Mouse (Mus musculus): ENCODE data around the gene Fam216a.

DNA sequence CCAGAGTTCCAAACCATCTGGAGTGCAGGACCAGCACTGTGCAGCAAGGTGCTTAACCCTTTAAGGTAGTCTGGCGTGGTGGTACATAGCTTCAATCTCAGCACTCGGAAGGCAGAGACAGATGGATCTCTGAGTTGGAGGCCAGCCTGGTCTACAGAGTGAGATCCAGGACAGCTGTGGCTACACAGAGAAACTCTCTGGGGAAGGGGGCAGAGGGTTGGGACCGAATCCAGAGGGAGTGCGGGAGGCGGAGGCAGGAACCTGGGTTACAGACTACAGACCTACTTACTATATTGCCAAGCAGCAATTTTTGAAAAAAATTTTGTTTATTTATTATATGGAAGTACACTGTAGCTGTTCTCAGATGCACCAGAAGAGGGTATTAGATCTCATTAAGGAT is 42.2 kb upstream of the Fam216a start:
- TF ChIP-seq CTCF (IDR thresholded peaks at IDR 0.05; ENCODE audit: control insufficient read depth, insufficient read depth, insufficient replicate concordance, low read depth, low read length): no peak
- TF ChIP-seq POLR2A (IDR thresholded peaks at IDR 0.05; ENCODE audit: control insufficient read depth, low read depth, low read length): no peak
